Mouse (Mus musculus) kidney, postnatal 10 days (tissue): ENCODE results near the gene Ifi27l2a.
"Not testable (repeated sequence)": the region's sequence is repeated elsewhere in the genome, so short reads cannot be mapped to it uniquely, and the experiment has no call there.

Experiments used
- DNase-seq: peaks from one replicate; pipeline ENCODE4 v3.0.0; 2021; ENCODE audit warnings: mixed read lengths

The Ifi27l2a gene

GRCm38 (mm10) chr12:103443524-103443923 lies at the start of gene Ifi27l2a:
Gene Ifi27l2a (minus strand): TSS chr12:103443680.
- DNase-seq: no peak

- peak; percentile 84 for DNase-seq
Measured at GRCm38 (mm10) chr12:103492767-103493166, 49.3 kb upstream of the Ifi27l2a start.

DNA sequence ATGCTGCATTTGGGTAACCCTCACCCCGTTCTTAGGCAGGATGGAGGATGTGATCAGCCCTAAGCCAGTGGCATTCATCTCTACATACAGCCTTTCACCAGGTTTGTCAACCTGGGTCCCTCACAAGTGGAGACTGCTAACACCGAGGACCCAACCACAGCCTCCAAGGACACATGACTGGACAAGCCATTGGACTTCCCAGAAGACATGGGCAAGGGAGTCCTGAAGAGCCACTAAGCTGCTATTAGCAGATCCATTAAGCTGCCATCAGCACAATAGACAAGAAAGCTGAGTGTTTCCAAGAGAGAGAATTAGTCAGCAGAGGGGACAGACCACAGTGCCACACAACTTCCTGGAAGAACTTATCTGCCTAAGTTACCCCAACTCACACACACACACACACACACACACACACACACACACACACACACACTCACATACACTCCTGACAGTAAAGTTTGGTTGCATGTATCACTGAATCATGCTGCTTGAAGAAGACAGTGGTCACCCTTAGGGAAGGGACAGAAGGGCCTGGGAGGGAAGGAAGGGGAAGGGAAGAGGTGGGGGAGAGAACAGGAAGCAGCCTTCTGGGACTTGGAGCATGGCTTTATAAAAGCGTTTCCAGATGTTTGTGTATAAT lies 47.7 kb upstream of the Ifi27l2a start:
- no peak for DNase-seq

GRCm38 (mm10) chr12:103487750-103488149 lies 44.3 kb upstream of the Ifi27l2a start:
- DNase-seq: no peak

- no peak for DNase-seq
Measured at GRCm38 (mm10) chr12:103487276-103487675, 43.8 kb upstream of the Ifi27l2a start.

GRCm38 (mm10) chr12:103486726-103487125 lies 43.2 kb upstream of the Ifi27l2a start:
- no peak for DNase-seq

DNA sequence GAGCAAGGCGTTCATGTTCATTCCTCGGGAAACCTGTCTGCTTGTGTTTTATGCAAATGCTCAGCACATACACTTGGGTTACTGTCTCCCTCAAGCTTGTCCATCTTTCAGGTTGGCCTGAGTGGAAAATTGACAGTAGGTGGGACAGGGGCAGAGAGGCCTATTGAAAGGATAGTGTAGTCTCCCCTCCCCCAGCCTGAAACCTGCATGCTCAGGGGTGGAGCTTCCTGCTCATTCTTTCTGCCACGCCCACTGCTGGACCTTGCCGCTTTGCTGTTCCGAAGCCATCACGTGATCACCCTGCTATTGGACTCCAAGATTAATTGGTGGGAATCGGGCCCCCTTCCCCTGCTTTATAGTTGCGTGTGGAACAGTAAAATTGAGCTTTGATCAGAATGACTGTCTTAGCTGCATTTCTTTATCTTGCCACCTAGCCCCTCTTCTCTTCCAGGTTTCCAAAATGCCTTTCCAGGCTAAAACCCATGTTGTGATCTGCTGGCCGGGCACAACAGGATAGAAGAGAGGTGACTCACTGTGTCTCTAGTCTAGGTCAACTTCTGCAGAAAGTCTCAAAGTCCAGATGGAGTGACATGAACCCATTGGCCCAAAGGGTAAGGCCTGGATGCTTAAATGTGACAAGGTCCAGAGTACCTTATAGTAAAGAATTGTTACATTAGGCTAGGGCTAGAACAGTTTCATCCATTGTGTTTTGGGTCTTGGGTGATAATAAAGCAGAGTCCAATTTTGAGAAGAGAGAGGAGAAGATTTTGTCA lies 40.9 kb upstream of the Ifi27l2a start:
- not testable (repeated sequence) for DNase-seq

GRCm38 (mm10) chr12:103482781-103483180 lies 39.3 kb upstream of the Ifi27l2a start:
- no peak for DNase-seq

DNA sequence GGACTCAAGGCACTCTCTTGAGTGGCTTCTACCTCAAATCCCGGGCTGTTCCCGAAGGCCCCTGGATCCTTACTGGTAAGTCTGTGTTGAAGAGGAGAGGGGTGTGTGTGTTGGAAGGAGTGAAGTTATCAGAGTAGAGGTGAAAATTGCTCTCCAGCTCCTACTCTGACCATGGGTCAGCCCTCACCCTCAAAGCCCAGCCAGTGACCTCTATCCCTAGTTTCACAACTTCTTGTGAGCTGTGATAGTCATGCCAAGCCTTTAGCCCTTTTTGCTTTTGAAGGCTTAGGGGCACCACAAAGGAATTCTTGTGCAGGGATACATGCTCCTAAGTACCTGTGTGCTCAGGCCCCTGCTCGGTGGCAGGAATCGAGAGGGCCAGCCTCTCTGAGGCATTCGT lies 38.2 kb upstream of the Ifi27l2a start:
- peak; percentile 2 for DNase-seq

GRCm38 (mm10) chr12:103477461-103478015 lies 34.1 kb upstream of the Ifi27l2a start:
- no peak for DNase-seq

- no peak for DNase-seq
Measured at GRCm38 (mm10) chr12:103476779-103477389, 33.4 kb upstream of the Ifi27l2a start.

GRCm38 (mm10) chr12:103474481-103474880 lies 31.0 kb upstream of the Ifi27l2a start:
- DNase-seq: no peak

GRCm38 (mm10) chr12:103457140-103457539 lies 13.7 kb upstream of the Ifi27l2a start, which contains the start of gene Ifi27l2b:
Gene Ifi27l2b (minus strand): TSS chr12:103457223.
- DNase-seq: no peak

- not testable (repeated sequence) for DNase-seq
Measured at GRCm38 (mm10) chr12:103456727-103457126, 13.2 kb upstream of the Ifi27l2a start.

DNA sequence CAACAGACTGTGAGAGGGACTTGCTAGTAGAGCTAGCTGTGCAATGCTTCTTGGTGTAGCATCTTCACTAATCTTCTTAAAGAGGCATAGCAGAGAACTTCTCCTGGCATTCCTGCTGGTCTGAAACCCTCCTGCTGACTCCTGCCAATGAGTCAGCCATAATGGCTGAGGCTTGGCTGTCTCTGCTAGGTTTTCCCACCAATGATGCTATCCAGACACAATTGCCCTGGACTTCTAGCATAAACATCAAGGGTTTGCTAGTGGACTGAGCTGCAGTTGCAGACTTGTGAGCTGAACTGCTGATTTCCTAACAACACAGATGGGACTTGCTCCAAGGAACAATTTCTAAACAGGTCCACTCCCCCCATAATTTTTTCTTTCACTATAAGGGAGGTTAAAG lies 9.9 kb upstream of the Ifi27l2a start:
- DNase-seq: no peak

DNA sequence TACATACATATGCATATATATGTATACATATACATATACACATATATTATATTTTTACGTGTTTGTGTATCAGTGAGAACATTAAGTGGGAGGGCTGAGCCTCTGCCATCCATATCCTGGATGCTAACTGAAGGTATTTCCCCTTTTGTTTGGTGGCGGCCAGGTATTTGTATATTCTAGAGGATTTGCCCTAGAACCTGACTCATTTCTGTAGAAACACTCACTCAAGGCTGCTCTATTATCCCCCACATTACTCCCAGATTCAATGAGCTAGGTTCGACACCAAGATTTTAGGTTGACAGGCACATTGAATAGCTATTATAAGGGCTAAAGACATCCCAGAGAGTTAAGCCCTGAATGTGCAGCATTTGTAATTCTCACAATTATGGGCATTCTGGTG lies 1.6 kb upstream of the Ifi27l2a start:
- DNase-seq: no peak

- DNase-seq: not testable (repeated sequence)
Measured at GRCm38 (mm10) chr12:103444261-103444660, 781 bp upstream of the Ifi27l2a start.

GRCm38 (mm10) chr12:103437601-103438000 lies 5.9 kb downstream of the Ifi27l2a start:
- DNase-seq: no peak

DNA sequence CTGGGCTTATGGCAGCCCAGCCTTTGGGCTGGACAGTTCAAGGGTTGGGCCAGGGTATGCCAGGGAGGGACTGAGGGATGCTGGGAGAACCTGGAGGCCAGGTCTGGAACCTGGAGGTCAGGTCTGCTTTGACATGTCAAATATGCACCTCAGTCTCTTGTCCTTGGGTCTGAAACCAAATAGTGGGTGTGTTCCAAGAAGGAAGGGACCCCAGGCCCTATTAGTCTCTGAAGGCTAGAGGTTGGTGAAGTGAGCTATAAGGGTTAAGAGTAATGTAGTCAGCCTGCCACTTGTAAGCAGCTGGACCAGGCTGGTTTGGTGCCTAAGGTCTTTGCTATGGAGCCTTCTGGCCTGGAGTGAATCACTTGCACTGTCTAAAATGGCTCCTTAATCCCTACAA lies 8.6 kb downstream of the Ifi27l2a start:
- no peak for DNase-seq

- DNase-seq: peak; percentile 73
Measured at GRCm38 (mm10) chr12:103433986-103434731, 9.3 kb downstream of the Ifi27l2a start, which contains the start of gene Ifi27. Gene Ifi27 (plus strand): TSS chr12:103434211.

GRCm38 (mm10) chr12:103433430-103433829 lies 10.1 kb downstream of the Ifi27l2a start:
- DNase-seq: no peak

DNA sequence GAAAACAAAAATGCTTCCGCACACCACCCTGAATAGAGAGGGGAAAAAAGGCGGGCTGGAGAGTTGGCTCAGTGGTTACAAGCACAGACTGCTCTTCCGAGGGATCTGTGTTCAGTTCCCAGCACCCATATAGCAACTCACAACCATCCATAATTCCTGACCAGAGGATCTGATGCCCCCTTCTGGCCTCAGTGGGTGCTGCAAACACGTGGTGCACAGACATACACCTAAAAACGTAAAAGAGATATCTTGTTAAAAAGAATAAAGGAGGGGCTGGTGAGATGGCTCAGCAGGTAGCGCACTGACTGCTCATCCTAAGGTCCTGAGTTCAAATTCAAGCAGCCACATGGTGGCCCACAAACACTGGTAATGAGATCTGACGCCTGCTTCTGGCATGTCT lies 16.8 kb downstream of the Ifi27l2a start:
- DNase-seq: peak; percentile 26
